ENCODE assay signal across 9 mouse cellular contexts in the genomic region with DNA sequence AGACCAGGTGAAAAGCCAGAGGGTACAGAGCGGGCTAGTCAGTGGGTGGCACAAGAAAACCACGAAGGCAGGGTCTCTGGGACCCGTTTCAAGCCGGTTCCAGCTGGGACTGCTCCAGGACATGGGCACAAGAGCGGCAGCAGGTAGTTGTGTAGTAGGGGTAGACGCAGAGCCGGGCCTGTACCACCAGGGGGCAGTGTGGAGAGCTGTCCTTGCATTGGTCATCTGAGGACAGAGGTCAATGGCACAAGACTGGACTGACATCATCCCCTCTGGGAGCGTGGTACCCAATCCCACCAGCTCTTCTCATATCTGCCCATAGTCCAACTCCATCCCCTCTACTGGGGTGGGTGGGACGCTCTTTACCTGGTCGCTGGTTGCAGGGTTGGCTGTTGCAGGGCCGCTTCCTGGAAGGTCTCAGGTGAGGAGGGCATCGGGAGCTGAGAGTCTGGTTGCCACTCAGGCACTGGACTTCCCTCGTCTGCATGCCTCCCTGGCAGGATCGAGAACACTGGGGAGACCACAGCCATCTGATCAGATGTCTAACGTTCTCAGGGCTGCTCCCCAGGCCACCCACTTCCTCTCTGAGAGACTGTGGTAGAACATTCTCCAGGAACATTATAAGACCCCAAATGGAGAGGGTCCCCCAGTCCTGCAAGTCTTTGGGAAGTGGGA. TPM values are rescaled to one million over a fixed set of nuclear protein-coding genes. Genes with fewer than 3 reads are reported as not detected.
DNase-seq lines count a peak whose midpoint lies in the region; ATAC-seq and TF ChIP-seq lines count a peak whose summit lies in the region.
"Had no signal": no experiment of that assay in that cellular context is flagged by ENCODE, and none has a peak within 500 bp of the region (broad histone marks: within the 10 kb centered on the region; RNA-seq: fewer than 3 reads in every experiment).

No protein-coding gene starts in this region.

- ATAC-seq in kidney, embryonic 16.5 days (ENCODE audit: low FRiP score, low TSS enrichment): no peak

- H3K4me1 ChIP-seq in kidney, embryonic 16.5 days (ENCODE audit: insufficient read depth, low read length): peaks cover 61% of the 10 kb centered on the region
- H3K4me1 ChIP-seq in lung, adult 2 months (ENCODE audit: control insufficient read depth, insufficient read depth, low read length): peaks cover 48% of the 10 kb centered on the region

- TF ChIP-seq CTCF in left cerebral cortex, adult 2 months (IDR thresholded peaks at IDR 0.05): peak; percentile 80
- TF ChIP-seq CTCF in lung, adult 2 months (IDR thresholded peaks at IDR 0.05; ENCODE audit: insufficient read depth, low read length): peak; percentile 95

- no peak overlapping the region for H3K9ac ChIP-seq in kidney, embryonic 16.5 days (replicated peaks; ENCODE audit: low read length)
- H3K9ac ChIP-seq: midbrain, embryonic 12.5 days had no signal

- intact Hi-C loops in left cerebral cortex, adult 2 months (cut with DNase I): no loop called here
- intact Hi-C loops in gastrocnemius, postnatal 14 days (cut with DNase I; ENCODE audit: low total_unique reads): no loop called here

- H3K9me3 ChIP-seq in kidney, embryonic 16.5 days (ENCODE audit: low read length): no peaks in the 10 kb centered on the region
- H3K9me3 ChIP-seq: midbrain, embryonic 12.5 days had no signal

- H3K4me3 ChIP-seq in left cerebral cortex, adult 2 months: no peak overlapping the region
- H3K4me3 ChIP-seq in kidney, embryonic 16.5 days (ENCODE audit: low read length): no peak overlapping the region
- H3K4me3 ChIP-seq in lung, adult 2 months (replicated peaks; ENCODE audit: extremely low read depth, low read depth, low read length): no peak overlapping the region
- H3K4me3 ChIP-seq: midbrain, embryonic 12.5 days had no signal

- H3K27me3 ChIP-seq in kidney, embryonic 16.5 days (ENCODE audit: insufficient read depth, low read length): no peaks in the 10 kb centered on the region
- H3K27me3 ChIP-seq: midbrain, embryonic 12.5 days had no signal

- no peak overlapping the region for H3K4me2 ChIP-seq in kidney, embryonic 16.5 days (replicated peaks; ENCODE audit: low read depth, low read length)
- H3K4me2 ChIP-seq: midbrain, embryonic 12.5 days had no signal

- TF ChIP-seq POLR2A in lung, adult 2 months (IDR thresholded peaks at IDR 0.05; ENCODE audit: borderline replicate concordance, extremely low read depth, low read depth, low read length): peak; percentile 20; the same call in 1 of the 2 replicates

- H3K27ac ChIP-seq in left cerebral cortex, adult 2 months: peak overlapping the region; percentile 83
- H3K27ac ChIP-seq in kidney, embryonic 16.5 days (ENCODE audit: low read length): peak overlapping the region; percentile 98; the same call in 1 of the 2 replicates
- H3K27ac ChIP-seq: midbrain, embryonic 12.5 days had no signal

- H3K36me3 ChIP-seq in kidney, embryonic 16.5 days (ENCODE audit: insufficient read depth, low read length): 0 out of 2 replicates have a peak, but pooled peaks cover 6% of the 10 kb centered on the region

- WGBS in kidney, embryonic 16.5 days: 64% methylated on average over 15 of the region's 15 CpGs
- WGBS in lung, adult 2 months: 52% methylated on average over 15 of the region's 15 CpGs

- DNase-seq in left cerebral cortex, adult 2 months (ENCODE audit: extremely low spot score in 1 of 2, low spot score in 2 of 2): peak in 1 of 2 experiments; percentile 46
- DNase-seq in left cerebral cortex, adult 11 months (ENCODE audit: low spot score): no peak
- DNase-seq in cerebellum, adult 11-12 months: peak; percentile 57
- peak; percentile 82 for DNase-seq in gastrocnemius, postnatal 14 days
- peak; percentile 84 for DNase-seq in lung, adult 2 months
- peak; percentile 78 for DNase-seq in retina, postnatal 1 day
- DNase-seq in urinary bladder, postnatal 14 days (ENCODE audit: low spot score): peak; percentile 84

RNA-seq across cellular contexts. Expression of gene Adamtsl4, which starts 10.8 kb away (rescaled TPM):
- 1 to 10 TPM; 6.8 to 7.7 TPM for total RNA-seq in left cerebral cortex, adult 2 months (2021)
- total RNA-seq in gastrocnemius, postnatal 14 days (2021): 10 to 100 TPM; 27.1 to 50.8 TPM
- polyA plus RNA-seq in kidney, embryonic 16.5 days (2015; fragmentation: Nextera tagmentation; extraction: Ambion mirVana): 3.8 and 3.9 TPM in 2 replicates
- 51.3 and 52.3 TPM in 2 replicates for polyA plus RNA-seq in lung, adult 2 months (2012; rRNA removed)

RNA-seq across cellular contexts. Expression of gene Mcl1, which starts 18.3 kb away (rescaled TPM):
- 10 to 100 TPM; 52.7 to 60.9 TPM for total RNA-seq in left cerebral cortex, adult 2 months (2021)
- 100 to 1,000 TPM in 1 of 2 experiments, 10 to 100 TPM in 1; 98.8 to 124 TPM for total RNA-seq in gastrocnemius, postnatal 14 days (2021)
- 23.7 and 38.1 TPM in 2 replicates for polyA plus RNA-seq in kidney, embryonic 16.5 days (2015; fragmentation: Nextera tagmentation; extraction: Ambion mirVana)
- polyA plus RNA-seq in lung, adult 2 months (2012; rRNA removed): 89.2 and 178 TPM in 2 replicates

RNA-seq across cellular contexts. Expression of gene Ensa, which starts 52.1 kb away (rescaled TPM):
- total RNA-seq in left cerebral cortex, adult 2 months (2021): 100 to 1,000 TPM; 349 to 358 TPM
- total RNA-seq in gastrocnemius, postnatal 14 days (2021): 10 to 100 TPM; 78.4 to 79.8 TPM
- polyA plus RNA-seq in kidney, embryonic 16.5 days (2015; fragmentation: Nextera tagmentation; extraction: Ambion mirVana): 76.4 and 78.6 TPM in 2 replicates
- polyA plus RNA-seq in lung, adult 2 months (2012; rRNA removed): 9.3 and 15.7 TPM in 2 replicates

Comparison
In these comparisons a context has a peak if more than half of its experiments do, and no peak if none do; other contexts are left out.
1. RNA of gene Ensa, which starts 52.1 kb away (total RNA-seq): 349 to 358 TPM in left cerebral cortex, adult 2 months; 78.4 to 79.8 TPM in gastrocnemius, postnatal 14 days; every median in the first group is over 4 times any median in the second.